Mouse (Mus musculus) thymus, postnatal 25 days (tissue): Measurements from ENCODE around the gene Isy1.
"Not testable (repeated sequence)": the region's sequence is repeated elsewhere in the genome, so short reads cannot be mapped to it uniquely, and the experiment has no call there.

Experiments
- DNase-seq: peaks from one replicate; pipeline ENCODE4 v3.0.0; 2022

Gene Isy1

DNA sequence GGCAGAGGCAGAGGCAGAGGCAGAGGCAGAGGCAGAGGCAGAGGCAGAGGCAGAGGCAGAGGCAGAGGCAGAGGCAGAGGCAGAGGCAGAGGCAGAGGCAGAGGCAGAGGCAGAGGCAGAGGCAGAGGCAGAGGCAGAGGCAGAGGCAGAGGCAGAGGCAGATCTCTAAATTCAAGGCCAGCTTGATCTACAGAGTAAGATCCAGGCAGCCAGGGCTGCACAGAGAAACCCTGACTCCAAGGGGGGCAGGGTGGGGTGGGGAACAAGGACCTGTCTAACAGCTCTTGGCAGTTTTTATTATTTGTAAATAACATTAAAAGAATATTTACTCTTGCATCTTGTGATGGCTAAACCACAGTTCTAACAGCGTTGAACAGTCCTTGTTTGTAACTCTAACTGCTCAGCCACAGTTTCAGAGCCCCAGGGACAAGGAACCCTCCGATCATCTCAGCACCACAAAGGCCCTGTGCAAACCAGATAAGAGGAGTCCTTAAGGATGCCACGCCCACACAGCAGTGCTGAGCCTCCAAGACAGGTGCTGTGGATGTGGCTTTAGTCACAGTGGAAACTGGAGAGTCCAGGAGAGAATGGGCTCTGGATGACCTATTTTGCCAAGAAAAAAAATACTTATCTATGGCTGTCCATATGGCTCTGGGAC is 62.9 kb downstream of the Isy1 start:
- no peak for DNase-seq

GRCm38 (mm10) chr6:87774909-87775308 is 63.7 kb downstream of the Isy1 start:
- no peak for DNase-seq

- no peak for DNase-seq
These were observed 64.1 kb downstream of the Isy1 start for GRCm38 (mm10) chr6:87774466-87774865.

DNA sequence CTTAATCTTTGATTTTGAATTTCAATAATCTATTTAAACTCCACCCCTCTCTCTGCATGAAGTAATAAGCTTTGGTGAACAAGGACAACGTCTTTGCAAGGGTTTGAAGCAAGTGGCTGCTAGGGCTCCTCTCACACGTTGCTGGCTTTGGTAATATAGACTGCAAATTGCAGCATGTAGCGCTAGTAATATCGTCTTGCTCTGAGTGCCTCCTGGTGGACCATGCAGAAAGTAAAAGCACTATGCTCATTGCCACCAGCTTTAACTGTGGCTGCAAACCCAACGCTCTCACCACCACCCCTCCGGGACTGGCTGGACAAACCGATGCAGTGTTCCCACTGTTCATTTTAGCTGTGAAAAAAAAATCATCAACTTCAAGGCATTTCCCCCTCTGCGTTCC is 68.0 kb downstream of the Isy1 start:
- no peak for DNase-seq

DNA sequence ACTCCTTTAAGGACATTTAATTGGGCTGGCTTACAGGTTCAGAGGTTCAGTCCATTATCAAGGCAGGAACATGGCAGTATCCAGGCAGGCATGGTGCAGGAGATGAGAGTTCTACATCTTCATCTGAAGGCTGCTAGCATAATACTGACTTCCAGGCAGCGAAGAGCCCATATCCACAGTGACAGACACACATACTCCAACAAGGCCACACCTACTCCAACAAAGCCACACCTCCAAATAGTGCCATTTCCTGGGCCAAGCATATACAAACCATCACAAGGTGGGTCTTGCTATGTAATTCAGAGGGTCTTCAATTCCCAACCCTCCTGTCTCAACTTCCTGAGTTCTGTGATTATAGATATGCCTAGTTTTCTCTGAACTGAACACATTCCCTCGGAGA is 74.3 kb downstream of the Isy1 start:
- DNase-seq = not testable (repeated sequence)
